Mouse (Mus musculus): ENCODE data around the gene Mthfd2.
"Not testable (repeated sequence)": the region's sequence is repeated elsewhere in the genome, so short reads cannot be mapped to it uniquely, and the experiment has no call there.

Gene Mthfd2

DNA sequence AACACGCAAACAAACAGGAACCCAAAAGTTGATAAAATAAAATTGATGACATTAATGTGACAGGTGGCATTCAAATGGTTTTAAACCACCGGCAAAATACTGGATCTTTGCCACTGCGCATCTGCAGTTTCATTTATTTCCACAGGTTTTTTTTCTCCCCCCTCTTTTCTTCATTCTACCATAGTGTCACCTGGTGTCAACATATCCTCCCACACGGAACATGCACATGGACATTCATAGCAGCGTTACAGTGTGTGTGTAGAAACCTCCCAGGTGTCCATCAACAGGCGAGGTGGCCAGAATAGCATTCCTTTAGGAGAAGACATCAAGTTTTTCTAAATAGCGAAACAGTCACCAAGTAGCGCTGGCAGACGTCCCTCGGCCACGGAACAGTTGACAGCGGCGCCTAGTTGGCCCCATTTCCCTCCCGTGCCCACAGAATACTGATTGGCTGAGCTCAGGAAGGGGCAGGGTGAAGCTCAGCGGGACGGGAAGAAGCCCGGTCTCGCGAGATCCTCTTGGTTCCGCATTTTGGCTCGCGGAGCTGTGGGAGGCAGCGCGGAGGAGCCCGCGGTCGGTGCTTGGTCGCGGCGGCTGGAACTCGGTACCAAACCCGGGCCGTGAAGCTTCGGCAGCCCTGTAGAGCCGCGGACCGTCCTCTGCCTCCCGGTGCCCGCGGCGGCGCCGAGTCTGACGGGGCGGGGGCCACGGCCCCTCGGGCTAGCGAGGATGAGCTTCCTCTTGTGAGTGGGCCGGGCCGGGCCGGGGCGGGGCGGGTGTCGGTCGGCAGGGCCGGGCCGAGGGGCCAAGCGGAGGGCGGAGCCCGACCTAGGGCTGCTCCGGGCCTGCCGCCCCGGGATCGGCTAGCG lies at the start of gene Mthfd2, which contains the start of gene Mob1a:
Gene Mthfd2 (minus strand): TSS at position 384 of the 869 bp plus-strand sequence.
Gene Mob1a (plus strand): TSS at position 492 of the 869 bp plus-strand sequence.
- peak; percentile 91 for DNase-seq (ENCODE audit: low spot score)

DNA sequence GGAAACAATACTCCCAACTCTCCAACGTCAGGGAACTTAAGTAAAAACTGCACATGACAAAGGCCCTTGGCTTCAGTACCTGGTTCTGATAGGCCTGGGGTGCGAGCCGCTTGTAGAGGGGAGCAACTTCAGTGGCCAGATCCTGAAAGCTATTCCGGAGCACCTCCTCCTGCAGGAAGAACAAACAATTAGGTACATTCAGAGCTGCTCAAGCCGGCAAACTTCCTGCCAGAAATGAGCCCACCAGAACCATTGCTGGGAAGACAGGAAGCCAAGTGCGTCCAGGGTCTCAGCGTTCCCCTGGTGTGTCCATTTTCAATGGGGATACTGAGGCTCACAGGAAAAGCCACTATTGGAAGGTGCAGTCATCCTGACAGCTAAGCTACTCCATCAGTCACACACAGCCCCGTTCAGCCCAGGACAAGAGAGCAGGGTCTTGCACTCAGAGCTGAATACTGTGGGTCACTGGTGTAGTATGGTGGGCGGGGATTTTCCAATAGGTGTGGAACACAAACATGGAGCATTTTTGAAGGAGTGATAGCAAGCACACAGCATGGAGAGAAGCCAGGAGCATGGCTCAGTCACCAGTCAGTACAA lies 48.1 kb upstream of the Mthfd2 start:
- no peak for DNase-seq (ENCODE audit: low spot score)

DNA sequence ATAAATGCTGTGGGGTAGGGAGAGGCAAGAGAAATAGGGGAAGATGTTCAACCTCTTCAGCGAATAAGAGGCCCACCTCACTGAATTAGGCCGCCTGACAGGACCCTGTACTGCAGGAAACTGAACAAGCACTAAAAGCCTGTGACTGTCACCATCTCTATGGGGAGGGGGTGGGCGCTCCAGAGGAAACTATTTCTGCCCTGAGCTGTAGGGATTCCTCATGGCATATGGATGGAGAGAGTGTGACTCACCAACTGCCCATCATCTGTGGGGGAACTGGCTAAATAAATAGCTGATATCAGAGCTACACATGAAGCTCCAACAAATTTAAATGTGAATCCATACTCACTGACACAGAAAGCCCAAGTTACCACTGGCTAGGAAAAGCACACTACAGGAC lies 45.6 kb upstream of the Mthfd2 start:
- no peak for DNase-seq (ENCODE audit: low spot score)

DNA sequence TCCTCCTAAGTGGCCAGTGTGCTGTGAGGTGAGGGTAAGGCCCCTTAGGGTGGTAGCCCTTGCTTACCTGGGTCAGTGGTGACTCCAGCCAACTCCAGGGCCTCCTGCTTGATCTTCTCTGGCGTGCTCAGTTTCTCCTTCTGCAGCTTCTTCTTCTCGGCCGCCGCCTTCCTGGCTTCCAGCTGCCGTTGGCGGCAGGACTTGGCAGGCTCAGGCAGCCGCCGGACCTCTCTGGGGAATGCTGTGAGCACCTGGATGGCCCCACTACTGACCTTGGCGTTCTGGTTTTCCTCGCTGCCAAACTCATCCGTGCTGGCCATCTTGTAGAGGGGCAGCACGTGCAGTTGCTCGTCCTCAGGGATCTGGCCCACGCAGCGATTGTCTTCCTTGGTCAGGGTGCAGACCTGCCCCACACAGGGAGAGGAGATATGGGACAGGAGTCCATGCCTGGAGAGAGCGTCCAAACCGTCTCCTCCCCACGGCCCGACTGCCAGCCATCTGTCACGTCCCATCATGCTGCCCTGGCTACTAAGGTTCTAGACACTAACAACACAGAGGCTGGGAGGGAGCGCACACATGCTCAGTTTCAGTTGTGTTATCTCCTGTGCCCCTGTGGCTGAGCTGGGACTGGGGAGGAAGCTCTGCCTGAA lies 44.7 kb upstream of the Mthfd2 start:
- no peak for DNase-seq (ENCODE audit: low spot score)

DNA sequence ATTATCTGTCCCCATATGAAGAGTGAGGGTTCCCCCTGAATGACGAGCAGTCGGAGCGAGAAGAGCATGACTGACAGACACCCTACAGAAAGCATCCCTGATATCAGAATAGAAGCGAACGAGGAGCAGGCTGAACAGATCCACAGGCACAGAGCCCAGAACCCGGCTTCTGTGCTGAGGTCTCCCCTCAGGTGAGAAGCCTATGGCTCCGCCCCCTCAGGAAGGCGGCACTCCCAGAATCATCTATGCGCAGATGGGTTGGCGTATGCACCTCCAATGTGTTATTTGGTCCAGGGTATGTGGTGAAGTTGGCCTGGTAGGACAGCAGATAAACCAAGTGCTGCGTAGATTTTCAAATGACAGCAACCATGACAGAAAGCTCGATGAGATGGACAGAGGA lies 37.4 kb upstream of the Mthfd2 start:
- DNase-seq (ENCODE audit: low spot score): no peak

DNA sequence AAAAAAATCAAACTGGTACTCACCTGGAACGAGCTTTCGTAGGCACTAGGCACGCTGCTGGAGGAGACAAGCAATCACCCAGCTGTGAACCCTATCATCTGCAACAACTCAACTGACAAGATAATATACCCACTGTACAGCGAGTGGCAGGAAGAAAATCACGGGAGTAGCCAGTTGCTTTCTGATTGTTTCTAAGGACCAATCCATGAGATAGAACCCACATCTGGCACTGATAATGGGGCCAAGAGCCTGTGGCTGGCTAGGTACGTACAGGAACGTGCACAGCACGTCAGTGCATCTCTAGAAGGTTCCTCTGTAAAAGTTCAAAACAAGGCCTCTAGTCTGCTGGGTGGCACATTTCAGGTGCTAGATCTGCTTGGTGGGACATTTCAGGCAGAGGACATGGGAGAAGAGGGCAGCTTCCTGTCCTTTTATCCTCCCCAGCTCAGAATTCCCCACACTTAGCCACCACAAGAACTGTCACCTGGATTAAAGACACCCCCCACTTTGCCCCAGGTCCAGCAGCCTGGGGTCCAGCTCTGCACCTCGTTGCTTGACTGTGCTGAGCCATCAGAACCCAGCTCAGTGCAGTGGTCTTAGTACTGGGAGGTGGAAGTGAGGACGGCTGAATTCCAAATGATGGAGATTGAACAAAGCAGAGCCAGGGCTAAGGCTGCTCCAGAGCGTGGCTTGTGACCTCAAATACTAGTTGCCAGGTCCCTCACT lies 36.0 kb upstream of the Mthfd2 start:
- DNase-seq (ENCODE audit: low spot score): no peak

DNA sequence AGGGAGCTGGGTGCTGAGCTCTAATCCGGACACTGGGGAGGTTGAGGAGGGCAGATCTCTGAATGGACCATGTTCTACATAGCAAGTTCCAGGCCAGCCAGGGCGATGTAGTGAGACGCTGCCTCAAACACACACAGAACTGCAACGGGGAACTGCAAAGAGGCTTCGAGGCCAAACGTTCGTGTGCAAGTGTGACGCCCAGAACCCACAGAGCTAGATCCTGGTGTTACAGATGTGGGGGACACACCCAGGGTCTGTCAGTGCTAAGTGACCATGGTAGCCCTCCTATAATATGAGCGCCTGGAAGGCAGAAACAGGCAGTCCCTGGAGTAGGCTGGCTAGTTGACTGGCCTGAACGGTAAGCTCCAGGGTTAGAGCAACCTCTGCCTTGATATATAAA lies 31.7 kb upstream of the Mthfd2 start:
- no peak for DNase-seq (ENCODE audit: low spot score)

DNA sequence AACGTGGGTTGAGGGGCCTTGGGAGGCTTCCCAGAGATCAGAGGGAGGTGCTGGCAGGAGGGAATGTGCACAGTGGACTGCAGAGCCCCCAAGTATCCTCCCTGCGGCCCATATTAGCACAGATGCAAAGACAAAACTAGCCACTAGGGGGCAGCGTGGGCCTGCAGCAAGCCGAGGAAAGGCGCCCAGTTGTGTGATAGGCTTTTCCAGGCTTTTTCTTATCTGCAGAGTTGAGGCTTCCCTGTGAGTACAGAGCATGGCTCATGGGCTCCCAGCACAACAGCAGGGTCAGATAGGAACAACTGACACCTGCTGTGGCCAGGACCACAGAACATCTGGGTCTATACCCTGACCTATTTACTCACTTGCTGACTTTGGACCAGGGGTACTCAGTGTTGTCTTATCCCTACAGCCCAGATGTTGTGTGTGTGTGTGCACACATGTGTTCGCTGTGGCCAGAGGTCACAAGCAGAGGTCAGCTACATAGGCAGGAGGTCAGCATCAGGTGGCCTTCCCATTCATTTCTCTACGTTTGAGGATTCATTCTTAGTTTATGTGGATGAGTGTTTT lies 30.9 kb upstream of the Mthfd2 start:
- DNase-seq (ENCODE audit: low spot score): peak; percentile 51

DNA sequence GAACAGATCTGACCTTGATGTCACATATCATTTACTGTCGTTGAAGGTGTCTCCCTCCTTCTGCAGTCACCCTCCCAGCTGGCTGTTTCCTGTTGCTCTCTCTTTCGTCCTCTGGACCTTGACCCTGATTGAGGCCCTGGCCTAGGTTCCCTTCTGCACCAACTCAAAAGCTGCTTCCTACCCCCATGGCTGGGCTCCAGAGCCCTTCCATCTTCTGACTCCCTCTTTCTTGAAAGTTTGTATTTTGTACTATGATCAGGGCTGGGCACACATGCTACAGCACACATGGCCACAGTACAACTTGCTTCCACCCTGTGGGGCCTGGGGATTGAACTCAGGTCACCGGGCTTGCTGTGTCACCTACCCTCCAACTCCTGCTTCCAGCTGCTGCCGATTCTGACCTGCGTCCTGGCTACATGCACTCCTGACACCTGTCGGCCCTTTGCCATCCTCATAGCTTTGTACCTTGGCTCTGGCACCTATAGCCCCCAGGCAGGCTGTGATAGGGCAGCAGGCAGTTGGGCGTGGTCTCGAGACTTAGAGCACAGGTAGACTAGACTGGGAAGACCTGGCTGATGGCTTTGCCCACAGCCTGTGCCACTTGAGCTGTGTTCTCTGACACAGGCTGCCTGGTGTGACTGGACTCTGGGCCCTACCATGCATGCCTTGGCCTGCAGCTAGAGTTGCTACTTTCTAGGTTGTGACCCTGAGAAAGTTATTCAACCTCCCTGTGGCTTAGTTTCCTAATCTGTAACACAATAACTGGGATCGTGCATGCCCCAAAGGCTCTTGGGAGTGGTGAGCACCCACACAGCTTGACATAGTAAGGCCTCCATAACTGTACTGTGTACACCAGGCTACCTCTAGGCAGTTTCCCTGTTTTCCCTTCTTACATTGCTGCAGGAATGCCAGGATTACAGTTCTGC lies 29.4 kb upstream of the Mthfd2 start:
- DNase-seq (ENCODE audit: low spot score): no peak

DNA sequence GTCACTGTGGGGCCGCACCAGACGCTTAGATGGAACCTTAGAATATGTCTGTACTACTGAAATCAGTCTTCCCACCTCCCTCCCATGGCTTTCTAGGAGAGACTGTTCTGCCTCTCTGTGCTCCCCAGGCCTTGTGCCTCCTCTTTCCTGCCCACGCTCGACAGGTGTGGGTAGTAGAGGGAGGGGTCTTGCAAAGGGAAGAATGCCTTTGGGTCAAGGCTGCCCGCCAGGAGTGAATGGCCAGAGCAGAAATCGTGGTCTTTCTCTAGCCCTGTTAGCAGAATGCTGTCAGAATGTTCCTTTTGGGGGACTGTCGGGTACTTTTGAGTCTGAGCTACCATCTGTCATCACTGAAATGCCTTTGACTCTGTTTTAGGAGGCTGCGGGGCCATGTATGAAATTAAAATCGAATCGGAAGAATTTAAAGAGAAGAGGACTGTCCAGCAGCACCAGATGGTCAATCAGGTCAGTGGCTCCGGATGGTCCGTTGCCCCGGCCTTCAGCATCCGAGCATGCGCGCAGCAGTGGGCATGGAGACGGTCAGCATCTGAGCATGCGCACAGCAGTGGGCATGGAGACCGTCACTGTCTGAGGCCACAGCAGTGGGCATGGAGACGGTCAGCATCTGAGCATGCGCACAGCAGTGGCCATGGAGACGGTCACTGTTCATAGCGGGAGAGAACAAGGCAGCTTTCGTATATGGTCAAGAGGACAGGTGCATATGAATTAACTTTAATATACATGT lies 27.1 kb upstream of the Mthfd2 start:
- DNase-seq (ENCODE audit: low spot score): no peak

DNA sequence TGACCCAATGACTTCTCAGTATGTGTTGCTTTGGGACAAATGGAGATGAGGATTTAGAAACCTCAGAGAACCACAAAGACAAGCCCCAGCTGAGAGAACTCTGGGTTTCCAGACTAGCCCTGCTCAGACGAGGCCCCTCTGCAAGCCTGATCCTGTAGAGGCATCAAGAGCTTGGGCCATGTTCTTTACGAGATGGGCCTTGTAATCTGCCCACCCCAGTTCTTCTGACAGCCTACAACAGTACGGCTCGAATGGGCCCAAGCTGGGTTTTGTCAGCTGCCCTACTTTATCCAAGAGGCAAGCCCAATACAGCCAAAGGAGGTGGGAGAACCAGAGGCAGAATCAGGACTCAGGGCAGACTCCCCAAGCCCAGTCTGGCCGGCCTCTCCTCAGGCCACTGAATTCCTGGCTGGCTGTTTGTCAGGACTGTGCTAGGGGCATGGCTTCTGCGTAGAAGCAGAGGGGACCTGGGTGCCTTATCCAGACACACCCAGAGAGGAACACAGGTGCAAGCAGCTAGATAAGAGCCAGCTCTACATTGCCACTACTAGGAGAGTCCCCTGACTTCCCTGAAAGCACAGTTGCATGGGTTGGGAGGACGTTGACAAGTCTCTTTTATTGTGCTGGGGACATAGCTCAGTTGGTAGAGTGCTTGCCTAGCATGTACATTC lies 25.9 kb upstream of the Mthfd2 start:
- DNase-seq (ENCODE audit: low spot score): no peak

DNA sequence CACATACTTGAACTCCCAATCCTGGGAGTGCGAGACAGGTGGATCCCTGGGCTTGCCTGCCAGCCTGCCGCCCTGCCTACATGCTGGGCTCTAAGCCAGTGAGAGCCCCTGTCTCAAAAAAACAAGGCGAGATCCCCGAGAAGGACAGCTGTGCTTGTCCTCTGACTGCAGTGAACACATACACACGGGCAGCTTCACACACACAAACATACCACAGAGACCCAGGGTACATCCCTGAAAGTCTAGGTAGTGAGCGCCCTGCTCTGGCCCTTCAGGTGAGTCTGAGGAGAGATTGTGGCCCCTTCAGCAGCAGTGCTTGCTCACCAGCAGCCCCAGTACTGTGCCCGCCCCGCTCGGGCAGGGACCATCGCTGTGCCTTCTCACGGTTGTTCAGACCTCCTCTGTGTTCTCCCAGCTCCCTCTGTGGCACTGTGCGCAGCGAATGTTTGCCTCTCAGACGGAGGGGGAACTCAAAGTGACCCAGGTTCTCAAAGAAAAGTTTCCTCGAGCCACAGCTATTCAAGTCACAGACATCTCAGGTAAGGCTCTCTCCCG lies 25.2 kb upstream of the Mthfd2 start:
- DNase-seq (ENCODE audit: low spot score): no peak

DNA sequence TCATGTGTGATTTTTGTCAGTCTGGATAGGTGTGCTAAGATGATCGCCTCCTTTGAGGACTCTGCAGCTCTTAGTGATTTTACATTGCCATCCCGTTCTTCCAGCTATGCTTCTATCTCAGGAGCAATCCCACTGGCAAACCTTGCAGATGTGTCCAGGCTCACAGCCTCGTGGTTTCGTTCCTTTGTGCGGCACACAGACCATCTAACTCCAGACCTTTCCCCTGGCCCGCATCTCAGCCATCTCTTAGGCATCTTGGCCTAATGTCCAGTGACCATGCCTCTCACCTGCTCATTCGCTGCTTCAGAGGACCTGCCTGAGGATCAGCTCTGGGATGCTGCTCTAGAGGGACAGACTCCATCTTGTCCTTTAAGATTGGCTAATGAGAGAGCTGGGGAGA lies 24.5 kb upstream of the Mthfd2 start:
- no peak for DNase-seq (ENCODE audit: low spot score)

DNA sequence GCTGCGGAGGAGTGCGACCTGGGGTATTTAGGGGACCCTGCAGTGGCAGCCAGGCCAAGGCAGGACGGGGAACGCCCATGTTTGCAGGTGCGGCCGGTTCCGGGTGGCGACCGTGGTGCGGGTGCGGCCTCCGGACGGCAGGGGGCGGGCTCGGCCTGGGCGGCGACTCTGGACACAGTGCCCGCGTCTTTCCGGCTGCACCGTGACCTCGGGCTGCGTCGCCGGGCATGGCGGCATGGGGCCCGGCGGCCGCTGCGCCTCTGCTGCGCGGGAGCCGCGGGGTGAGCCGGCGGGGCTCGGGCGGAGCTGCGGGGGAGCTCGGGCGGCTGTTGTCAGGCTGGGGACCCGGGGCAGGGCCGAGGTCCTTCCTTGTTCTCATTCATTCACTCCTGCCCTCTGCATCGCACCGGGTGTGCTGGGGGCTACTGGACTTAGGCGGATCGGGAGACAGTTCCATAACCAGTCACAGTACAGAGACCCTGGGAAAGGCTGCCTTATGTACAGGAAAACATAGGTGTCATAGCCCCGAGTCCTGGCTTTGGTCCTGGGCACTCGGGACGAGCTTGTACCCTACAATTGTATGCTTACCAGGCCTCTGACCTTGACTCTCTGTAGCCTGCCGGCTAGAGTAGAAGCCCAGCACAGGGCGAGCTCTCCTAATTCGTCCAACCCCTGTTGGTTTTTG lies 23.7 kb upstream of the Mthfd2 start:
- DNase-seq (ENCODE audit: low spot score): peak; percentile 49

DNA sequence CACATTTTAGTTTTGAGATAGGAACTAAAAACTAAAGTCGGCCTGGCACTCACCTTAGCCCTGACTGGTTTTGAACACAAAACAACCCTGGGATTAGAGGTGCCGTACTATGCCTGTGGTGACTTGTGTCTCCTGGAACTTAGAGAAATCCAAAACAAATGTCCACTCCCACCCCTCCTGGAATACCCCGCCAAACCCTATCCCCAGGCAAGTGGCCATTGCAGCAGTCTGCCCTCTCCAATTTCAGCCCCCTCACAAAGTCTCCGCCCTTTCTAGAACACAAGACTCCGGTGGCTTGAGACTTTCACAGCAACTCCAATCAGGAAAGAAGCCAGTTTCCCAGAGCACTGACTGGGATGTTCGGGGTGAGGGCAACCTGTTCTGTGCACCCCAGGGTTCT lies 23.2 kb upstream of the Mthfd2 start, which contains the start of gene Bola3:
Gene Bola3 (plus strand): TSS at position 275 of the 400 bp plus-strand sequence.
- no peak for DNase-seq (ENCODE audit: low spot score)

DNA sequence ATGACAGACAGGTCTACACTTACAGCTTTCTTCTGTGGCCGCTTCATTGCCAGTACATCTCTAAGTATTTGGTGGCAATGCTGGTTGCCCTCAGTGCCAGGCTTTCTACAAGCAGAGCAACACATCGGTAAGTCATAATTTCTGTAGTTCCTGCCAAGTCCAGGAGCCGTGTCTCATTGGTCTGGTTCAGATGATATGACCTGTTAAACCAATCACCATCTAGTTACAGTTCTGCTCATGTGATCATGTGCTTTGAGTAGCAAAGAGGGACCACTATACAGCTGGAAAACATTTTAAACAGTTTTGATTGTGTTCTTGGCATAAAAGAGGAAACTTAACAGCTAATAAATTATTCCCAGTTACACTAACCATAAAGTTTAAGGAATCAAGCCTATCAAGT lies 22.2 kb upstream of the Mthfd2 start:
- DNase-seq (ENCODE audit: low spot score): no peak

DNA sequence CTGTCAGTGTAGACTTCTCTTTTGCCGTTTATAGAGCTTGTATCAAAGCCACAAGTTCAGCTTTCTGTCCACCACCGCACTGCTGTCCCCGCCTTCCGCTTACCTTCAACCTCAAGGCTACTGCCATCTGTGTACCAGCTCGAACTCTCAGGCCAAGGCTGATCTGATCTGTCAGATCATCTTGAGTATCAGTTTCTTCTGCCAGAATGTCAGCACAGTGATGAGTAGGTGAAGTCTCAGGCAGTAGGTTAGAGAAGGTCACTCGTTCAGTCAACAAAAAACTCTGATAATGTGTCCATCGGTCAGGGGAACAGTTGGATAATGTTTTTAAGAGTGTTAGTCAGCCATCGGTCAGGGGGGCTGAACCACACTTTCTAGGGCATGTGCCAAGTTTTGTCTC lies 19.6 kb upstream of the Mthfd2 start:
- DNase-seq (ENCODE audit: low spot score): not testable (repeated sequence)

DNA sequence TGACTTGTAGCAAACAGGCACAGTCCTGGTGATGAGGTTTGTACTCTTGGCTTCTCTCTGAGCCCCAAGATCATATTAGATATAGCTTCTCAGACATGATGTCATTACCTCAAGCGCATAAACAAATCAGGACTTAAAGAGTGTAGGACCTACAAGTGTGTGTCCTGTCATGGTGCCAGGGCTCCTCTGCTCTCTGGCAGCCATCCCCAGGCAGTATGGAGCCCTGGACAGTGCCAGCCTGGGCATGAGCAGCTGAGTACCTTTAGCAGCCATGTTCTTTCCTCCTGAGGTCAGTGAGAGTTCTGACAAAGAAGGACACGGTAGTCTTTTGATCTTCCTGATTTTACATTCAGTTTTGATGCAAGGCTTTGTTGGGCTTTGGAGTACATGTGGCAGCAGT lies 17.2 kb upstream of the Mthfd2 start:
- no peak for DNase-seq (ENCODE audit: low spot score)

DNA sequence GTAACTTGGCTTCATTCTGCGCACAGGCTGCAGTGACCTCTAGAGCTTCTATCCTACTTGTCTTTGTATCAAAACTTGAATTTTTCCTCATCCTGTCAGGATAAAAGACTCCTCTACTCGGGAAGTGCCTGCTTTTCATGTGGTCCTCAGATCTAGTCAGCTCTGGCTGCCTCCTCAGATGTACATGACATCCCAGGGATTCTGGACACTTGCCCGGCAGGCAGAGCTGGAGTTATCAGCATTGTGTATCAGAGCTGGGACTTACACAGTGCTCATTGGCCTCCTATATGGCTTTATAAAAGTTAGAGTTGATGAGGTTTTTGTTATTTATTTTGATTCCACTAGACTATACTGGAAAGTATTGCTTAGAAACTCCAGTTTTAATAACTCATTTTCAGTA lies 15.7 kb upstream of the Mthfd2 start:
- DNase-seq (ENCODE audit: low spot score): no peak
